Mouse (Mus musculus) cerebellum, adult 2 months (tissue): Measurements from ENCODE around the gene Slc25a19.

ENCODE experiments used
- CTCF ChIP-seq: fragments of 200-500 bp; IDR thresholded peaks from 2 replicates; pipeline ENCODE4 v1.5.1; 2011; ENCODE audit warnings: low read depth, mild to moderate bottlenecking, control low read depth, low read length, moderate library complexity, borderline replicate concordance; ENCODE audit not compliant: insufficient read depth
- POLR2A ChIP-seq: fragments of 200-500 bp; IDR thresholded peaks from 2 replicates; pipeline ENCODE4 v1.6.1; 2011; ENCODE audit warnings: low read length, control low read depth, borderline replicate concordance; ENCODE audit not compliant: insufficient read depth

DNA sequence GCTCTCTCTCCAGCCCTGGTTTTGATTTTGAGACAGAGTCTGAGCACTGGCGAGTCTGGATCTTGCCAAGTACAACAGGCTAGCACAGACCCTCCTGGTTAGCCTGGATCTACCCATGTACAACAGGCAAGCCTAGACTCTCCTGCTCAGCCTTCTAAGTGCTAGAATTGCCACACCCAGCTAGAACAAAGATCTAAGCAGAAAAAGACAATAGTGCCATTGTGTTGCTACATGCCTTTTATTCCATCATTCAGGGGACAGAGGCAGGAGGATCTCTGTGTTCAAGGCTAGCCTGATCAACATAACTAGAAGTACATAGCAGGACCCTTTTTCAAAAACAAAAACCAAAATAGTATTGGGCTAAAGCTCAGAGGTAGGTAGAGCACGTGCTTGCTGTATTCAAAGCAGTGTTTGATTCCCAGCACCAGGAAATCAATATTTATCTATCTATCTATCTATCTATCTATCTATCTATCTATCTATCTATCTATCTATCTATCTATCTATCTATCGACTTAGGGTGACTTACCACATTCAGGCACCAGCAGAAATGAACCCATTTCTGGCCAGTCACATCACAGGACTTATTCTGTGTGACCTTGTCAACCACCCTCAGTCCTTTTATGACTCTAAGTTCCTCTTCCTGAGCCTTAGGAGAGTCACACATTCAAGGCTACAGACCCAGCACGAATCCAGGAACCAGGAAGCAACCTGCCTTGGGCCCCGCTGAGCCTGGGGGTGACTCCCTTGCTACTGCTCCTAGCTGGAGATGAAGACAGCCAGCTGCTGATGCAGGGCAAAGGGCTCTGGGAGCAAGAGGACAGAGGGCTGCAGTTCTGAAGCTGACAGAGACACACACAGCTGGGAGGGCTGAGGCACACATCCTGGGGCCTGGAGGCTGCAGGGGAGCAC, 10.7 kb upstream of the Slc25a19 start:
- TF ChIP-seq POLR2A = no peak
- TF ChIP-seq CTCF = no peak
